Mouse (Mus musculus): ENCODE results near the gene Pla2g1b. TPM values are rescaled to one million over a fixed set of nuclear protein-coding genes. Genes with fewer than 3 reads are reported as not detected.

Pla2g1b gene
- polyA plus RNA-seq, 1 experiment from 2014 or later = not detected

GRCm38 (mm10) chr5:115458918-115459317, 7.1 kb upstream of the Pla2g1b start:
- DNase-seq = no peak
- TF ChIP-seq EP300 (IDR thresholded peaks at IDR 0.05; ENCODE audit: low read depth) (no peak), CTCF (IDR thresholded peaks at IDR 0.05; ENCODE audit: low read depth) (no peak)
- no peak for ATAC-seq

DNA sequence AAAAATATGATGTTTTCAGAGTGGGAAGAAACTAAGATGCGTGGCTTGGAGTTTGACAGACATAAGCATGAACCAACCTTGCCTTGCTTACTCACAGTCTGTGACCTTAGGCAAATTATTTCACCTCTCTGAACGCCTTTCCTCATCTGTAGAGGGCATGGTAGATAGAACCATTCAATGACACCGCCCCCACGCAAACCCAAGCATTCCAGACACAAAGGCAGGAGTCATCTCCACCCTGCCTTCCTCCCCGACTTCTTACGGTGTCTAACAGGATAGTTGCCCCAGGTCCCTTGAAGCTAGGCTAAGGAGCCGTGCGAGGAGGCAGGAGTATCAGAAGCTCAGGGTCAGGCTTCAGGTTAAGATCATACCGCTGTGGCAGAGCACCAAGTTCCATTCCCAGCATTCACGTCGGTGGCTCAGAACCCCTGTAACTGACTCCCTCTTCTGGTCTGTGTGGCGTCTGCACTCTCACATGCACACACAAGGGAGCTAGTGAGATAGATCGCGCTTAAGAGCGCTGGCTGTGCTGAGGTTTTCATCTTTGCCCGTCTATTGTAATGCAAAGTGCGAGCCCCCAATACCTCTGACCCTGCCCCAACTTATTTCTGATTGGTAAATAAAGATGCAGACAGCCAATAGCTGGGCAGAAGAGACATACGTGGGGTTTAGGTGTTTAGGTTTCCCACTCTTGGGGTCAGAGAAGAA, 1.5 kb upstream of the Pla2g1b start:
- H3K36me3 ChIP-seq (replicated peaks; ENCODE audit: insufficient read depth, low read length) = no peaks in the 10 kb centered on the region
- H3K27me3 ChIP-seq (ENCODE audit: insufficient read depth, low read length) = no peaks in the 10 kb centered on the region
- 0 out of 2 replicates have a peak, but pooled peaks cover 3% of the 10 kb centered on the region for H3K4me1 ChIP-seq (ENCODE audit: insufficient read depth)
- no peak overlapping the region for H3K4me3 ChIP-seq (ENCODE audit: low read depth, low read length)
- no peak for DNase-seq
- no peak overlapping the region for H3K4me2 ChIP-seq (ENCODE audit: low read depth, low read length)
- H3K27ac ChIP-seq (ENCODE audit: low read depth) = no peak overlapping the region
- ATAC-seq = no peak
- H3K9me3 ChIP-seq (ENCODE audit: low read length) = no peaks in the 10 kb centered on the region
- WGBS (ENCODE audit: insufficient replicate concordance) = 72% methylated on average over 18 of the region's 18 CpGs
- no peak overlapping the region for H3K9ac ChIP-seq (replicated peaks)
- TF ChIP-seq CTCF (IDR thresholded peaks at IDR 0.05; ENCODE audit: low read depth) (no peak), EP300 (IDR thresholded peaks at IDR 0.05; ENCODE audit: low read depth) (no peak)

More at GRCm38 (mm10) chr5:115458918-115459317, 7.1 kb upstream of the Pla2g1b start:
- H3K9me3 ChIP-seq (ENCODE audit: low read length) = no peaks in the 10 kb centered on the region
- H3K4me2 ChIP-seq (ENCODE audit: low read depth, low read length) = no peak overlapping the region
- H3K36me3 ChIP-seq (replicated peaks; ENCODE audit: insufficient read depth, low read length) = no peaks in the 10 kb centered on the region
- no peaks in the 10 kb centered on the region for H3K27me3 ChIP-seq (ENCODE audit: insufficient read depth, low read length)
- H3K4me1 ChIP-seq (ENCODE audit: insufficient read depth) = no peaks in the 10 kb centered on the region
- no peak overlapping the region for H3K9ac ChIP-seq (replicated peaks)
- 52% methylated on average over 13 of the region's 13 CpGs for WGBS (ENCODE audit: insufficient replicate concordance)
- no peak overlapping the region for H3K27ac ChIP-seq (ENCODE audit: low read depth)
- no peak overlapping the region for H3K4me3 ChIP-seq (ENCODE audit: low read depth, low read length)

GRCm38 (mm10) chr5:115469791-115470190, 3.7 kb downstream of the Pla2g1b start:
- ATAC-seq = no peak
- WGBS (ENCODE audit: insufficient replicate concordance) = 65% methylated on average over 6 of the region's 6 CpGs
- Histone ChIP-seq H3K36me3 (replicated peaks; ENCODE audit: insufficient read depth, low read length) (no peaks in the 10 kb centered on the region), H3K4me2 (ENCODE audit: low read depth, low read length) (no peak overlapping the region), H3K27me3 (ENCODE audit: insufficient read depth, low read length) (0 out of 2 replicates have a peak, but pooled peaks cover 4% of the 10 kb centered on the region), H3K9me3 (ENCODE audit: low read length) (no peaks in the 10 kb centered on the region), H3K27ac (ENCODE audit: low read depth) (no peak overlapping the region), H3K9ac (replicated peaks) (no peak overlapping the region), H3K4me1 (ENCODE audit: insufficient read depth) (peaks cover 6% of the 10 kb centered on the region; the same call in 1 of the 2 replicates), H3K4me3 (ENCODE audit: low read depth, low read length) (no peak overlapping the region)
- no peak for DNase-seq
- TF ChIP-seq EP300 (IDR thresholded peaks at IDR 0.05; ENCODE audit: low read depth) (no peak), CTCF (IDR thresholded peaks at IDR 0.05; ENCODE audit: low read depth) (no peak)

DNA sequence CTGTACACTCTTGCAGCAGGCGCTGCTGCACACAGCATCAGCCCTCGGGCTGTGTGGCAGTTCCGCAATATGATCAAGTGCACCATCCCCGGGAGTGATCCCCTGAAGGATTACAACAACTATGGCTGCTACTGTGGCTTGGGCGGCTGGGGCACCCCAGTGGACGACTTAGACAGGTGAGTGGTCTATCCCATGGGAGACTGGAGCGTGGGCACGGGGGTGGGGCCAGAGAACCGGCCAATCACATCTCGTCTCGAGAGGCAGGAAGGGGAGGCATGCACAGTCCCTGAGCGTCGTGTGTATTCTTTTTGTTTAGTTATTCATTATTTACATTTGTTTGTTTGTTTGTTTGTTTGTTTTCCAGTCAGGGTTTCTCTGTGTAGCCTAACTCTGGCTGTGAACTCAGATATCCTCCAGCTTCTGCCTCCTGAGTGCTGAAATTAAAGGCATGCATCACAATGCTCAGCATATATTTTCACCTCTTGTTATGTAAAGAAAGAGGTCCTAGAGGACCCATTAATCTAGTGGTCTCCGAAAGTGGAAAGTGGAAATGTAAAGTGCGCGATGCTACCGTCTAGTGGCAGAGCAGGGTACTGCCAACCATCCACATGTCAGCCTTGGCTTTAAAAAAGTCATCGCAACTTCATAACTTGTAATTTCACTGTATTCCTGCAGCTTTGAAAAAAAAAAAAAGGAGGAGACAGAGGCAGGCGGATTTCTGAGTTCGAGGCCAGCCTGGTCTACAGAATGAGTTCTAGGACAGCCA, 4.9 kb downstream of the Pla2g1b start:
- Histone ChIP-seq H3K4me1 (ENCODE audit: insufficient read depth) (peaks cover 12% of the 10 kb centered on the region), H3K9ac (replicated peaks) (no peak overlapping the region), H3K9me3 (ENCODE audit: low read length) (no peaks in the 10 kb centered on the region), H3K4me3 (ENCODE audit: low read depth, low read length) (no peak overlapping the region), H3K36me3 (replicated peaks; ENCODE audit: insufficient read depth, low read length) (no peaks in the 10 kb centered on the region), H3K4me2 (ENCODE audit: low read depth, low read length) (peak overlapping the region; percentile 42), H3K27ac (ENCODE audit: low read depth) (no peak overlapping the region), H3K27me3 (ENCODE audit: insufficient read depth, low read length) (0 out of 2 replicates have a peak, but pooled peaks cover 4% of the 10 kb centered on the region)
- TF ChIP-seq CTCF (IDR thresholded peaks at IDR 0.05; ENCODE audit: low read depth) = peak; percentile 82
- no peak for TF ChIP-seq EP300 (IDR thresholded peaks at IDR 0.05; ENCODE audit: low read depth)
- peak; percentile 58 for DNase-seq
- WGBS (ENCODE audit: insufficient replicate concordance) = 32% methylated on average over 20 of the region's 20 CpGs
- ATAC-seq = no peak

GRCm38 (mm10) chr5:115473191-115473590, 7.1 kb downstream of the Pla2g1b start:
- Histone ChIP-seq H3K9ac (replicated peaks) (no peak overlapping the region), H3K27me3 (ENCODE audit: insufficient read depth, low read length) (0 out of 2 replicates have a peak, but pooled peaks cover 4% of the 10 kb centered on the region), H3K4me2 (ENCODE audit: low read depth, low read length) (no peak overlapping the region), H3K36me3 (replicated peaks; ENCODE audit: insufficient read depth, low read length) (no peaks in the 10 kb centered on the region; the same call in 1 of the 2 replicates), H3K27ac (ENCODE audit: low read depth) (no peak overlapping the region), H3K9me3 (ENCODE audit: low read length) (no peaks in the 10 kb centered on the region), H3K4me1 (ENCODE audit: insufficient read depth) (peaks cover 11% of the 10 kb centered on the region), H3K4me3 (ENCODE audit: low read depth, low read length) (no peak overlapping the region)
- 59% methylated on average over 10 of the region's 10 CpGs for WGBS (ENCODE audit: insufficient replicate concordance)
- TF ChIP-seq CTCF (IDR thresholded peaks at IDR 0.05; ENCODE audit: low read depth) (peak; percentile 41; the same call in 1 of the 2 replicates), EP300 (IDR thresholded peaks at IDR 0.05; ENCODE audit: low read depth) (no peak)
- ATAC-seq = no peak
- DNase-seq = no peak

Data from liver, postnatal 0 days (tissue).